Mouse (Mus musculus): ENCODE results near the gene Atp6v1e1.
A peak's percentile ranks its signal among the peaks of the same experiment; 100 is the strongest.
"Not testable (repeated sequence)": the region's sequence is repeated elsewhere in the genome, so short reads cannot be mapped to it uniquely, and the experiment has no call there.

Gene Atp6v1e1

DNA sequence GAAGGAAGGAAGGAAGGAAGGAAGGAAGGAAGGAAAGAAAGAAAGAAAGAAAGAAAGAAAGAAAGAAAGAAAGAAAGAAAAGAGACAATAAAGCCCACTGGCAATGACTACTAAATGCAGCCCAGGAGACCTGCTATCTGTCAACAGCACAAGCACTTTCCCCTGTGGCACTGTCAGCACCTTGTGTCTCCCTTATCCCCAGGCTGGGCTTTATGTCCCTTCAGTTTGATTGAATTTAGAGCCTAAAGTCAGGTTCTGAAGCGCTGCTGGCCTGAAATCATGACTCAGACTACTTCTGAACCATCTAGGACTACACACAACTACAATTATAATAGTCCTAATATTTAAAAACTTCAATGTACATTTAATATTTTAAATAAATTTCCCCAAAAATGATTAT, 1.7 kb downstream of the Atp6v1e1 start:
- no peak for DNase-seq (ENCODE audit: low spot score in 2 of 2)

DNA sequence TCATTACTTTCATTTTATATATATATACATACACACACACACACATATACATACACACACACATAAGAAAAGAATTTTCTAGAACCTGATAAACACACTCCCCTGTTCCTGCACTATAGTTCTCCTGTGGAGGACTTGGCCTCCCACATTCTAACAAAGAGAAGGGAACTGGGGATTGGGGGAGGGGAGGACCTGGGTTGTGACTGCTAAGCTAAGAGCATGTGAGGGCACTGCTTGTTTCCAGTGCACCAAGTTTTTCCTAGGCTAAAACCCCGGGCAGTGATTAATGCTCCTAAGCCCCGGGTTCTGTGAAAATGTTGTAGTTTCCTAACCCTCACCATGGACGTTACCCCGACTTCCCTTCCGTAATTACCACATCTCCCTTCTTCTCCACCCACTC, 2.4 kb downstream of the Atp6v1e1 start:
- no peak for DNase-seq (ENCODE audit: low spot score in 2 of 2)

DNA sequence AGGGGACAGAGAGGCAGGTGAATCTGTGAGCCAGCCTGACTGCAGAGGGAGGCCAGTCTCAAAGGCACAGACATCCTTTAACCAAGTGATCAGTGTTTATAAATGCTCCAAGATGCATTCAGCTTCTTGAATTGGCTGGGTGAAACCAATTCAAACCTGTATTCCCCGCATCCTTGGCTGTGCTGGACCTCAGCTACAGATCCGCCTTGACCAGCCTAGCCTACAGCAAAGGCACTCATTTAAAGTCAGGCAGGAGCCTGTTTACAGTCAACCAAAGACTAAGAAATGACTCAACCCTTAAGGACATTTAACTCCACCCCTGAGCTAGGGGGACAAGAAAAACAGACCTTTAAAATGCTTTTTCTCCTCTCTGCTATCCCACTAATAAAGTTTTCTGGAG, 3.3 kb downstream of the Atp6v1e1 start:
- no peak for DNase-seq (ENCODE audit: low spot score in 2 of 2)

DNA sequence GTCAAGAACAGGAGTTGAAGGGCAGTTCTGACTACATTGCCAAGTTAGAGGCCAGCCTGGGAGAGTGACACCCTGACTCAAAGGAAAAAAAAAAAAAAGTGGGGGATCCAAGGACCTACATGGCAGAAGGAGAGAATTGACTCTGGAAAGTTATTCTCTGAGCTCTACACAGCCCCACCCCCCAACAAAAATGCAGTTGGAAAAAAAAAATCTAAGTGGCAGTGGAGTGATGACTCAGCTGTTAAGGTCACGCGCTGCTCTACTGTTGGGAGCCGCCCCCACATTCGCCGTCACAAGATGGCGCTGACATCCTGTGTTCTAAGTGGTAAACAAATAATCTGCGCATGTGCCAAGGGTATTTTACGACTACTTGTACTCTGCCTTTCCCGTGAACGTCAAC, 10.6 kb downstream of the Atp6v1e1 start:
- DNase-seq (ENCODE audit: low spot score in 2 of 2) = not testable (repeated sequence)

DNA sequence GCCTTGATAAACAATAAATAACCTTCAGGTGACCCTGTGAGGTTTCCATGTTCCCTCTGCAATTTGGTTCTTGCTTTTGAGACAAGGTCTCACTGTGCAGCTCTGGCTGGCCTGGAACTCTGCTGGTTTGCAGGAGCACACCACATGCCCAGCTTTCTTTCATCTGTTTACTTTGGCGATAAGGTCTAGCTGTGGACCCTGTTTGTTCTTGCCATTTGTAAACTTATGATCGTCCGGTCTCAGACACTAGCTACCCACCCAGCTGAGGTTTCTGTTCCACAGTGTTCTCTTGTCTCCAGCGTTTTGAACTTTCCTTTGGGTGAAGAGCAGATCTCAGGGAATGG, 14.9 kb downstream of the Atp6v1e1 start:
- no peak for DNase-seq (ENCODE audit: low spot score in 2 of 2)

DNA sequence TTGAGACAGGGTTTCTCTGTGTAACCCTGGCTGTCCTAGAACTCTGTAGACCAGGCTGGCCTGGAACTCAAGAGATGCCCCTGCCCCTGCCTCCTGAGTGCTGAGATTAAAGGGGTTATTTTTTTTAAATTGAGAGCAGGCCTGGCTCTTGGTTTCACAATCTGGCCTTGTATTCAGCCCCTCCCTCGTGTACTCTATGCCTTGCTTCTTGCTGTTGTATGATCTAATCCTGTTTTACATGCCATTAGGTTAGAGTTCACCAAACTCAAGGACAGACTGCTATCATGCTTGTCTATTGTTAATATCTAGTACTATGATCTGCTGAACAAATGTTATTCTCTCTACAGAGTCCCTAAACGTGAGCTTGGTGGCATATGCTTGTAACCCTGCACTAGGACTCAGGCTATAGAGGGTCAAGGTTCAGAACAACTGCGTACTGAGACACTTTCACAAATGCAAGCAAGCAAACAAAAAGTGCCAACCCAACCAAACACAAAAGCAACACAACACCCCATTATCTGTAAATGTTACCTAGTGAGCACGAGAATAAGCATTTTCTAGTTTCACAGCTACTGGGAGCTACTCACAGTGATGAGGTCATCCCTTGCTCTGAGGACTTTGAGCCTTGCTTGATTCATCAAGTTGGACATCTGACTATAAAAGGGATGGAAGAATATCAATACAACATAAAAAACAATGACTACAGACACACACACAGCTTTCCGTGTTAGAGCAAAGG, 15.4 kb downstream of the Atp6v1e1 start:
- DNase-seq (ENCODE audit: low spot score in 2 of 2) = no peak

DNA sequence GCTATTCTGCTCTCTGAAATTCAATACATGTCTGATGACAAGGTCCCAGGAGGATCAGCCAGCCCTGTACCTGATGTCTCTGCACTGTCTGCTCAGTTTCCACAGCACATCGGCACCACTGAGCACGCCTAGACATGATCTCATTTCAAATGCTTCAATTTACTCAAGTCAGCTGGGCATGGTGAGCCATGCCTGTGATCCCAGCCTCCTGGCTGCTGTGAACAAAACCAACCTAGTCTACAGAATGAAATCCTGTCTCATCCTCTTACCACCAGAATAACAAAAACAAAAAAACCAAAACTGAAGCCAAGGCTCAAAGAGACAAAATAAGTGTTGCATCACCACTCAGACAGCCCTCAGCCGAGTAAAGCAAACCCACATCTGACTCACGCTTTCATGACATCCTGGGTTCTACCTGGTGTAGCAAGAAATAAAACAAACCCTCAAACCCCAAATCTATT, 23.0 kb downstream of the Atp6v1e1 start:
- DNase-seq (ENCODE audit: low spot score in 2 of 2) = no peak

DNA sequence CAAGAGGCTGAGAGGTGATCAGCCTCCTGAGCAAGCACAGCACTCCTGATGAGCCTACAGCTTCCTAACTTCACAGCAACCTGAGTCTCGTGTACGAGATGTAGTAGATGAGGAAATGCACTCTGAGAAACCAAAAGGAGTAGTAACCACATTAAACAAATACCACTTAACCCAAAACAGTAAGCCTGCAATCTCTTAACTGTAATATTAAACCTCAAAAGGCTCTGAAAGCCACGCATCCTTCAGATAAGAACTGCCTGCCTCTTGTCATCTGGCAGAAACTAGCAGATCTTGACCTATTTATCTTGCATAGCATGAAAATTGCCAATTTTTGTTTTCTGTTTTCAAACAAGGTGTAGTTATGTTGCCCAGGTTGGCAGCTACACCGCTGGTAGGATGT, 23.7 kb downstream of the Atp6v1e1 start:
- no peak for DNase-seq (ENCODE audit: low spot score in 2 of 2)

DNA sequence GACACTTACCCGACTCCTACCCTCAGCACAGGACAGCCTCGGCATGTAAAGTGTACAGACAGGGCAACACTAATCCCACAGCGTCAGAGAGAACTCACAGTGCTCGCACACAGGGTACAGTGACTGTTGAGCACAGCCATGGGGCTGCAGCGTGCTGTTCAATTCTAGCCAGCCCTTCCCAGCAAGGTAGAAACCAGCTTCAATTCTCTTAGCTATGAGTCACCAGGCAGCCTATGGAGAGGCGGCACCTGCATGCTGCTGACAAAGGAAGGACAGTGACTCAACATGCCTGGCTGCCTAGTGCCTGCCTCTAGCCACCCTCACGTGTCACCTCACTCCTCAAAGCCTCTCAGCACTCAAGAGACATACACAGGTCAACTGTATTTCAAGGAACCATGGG, 24.6 kb downstream of the Atp6v1e1 start:
- DNase-seq (ENCODE audit: low spot score in 2 of 2) = no peak

DNA sequence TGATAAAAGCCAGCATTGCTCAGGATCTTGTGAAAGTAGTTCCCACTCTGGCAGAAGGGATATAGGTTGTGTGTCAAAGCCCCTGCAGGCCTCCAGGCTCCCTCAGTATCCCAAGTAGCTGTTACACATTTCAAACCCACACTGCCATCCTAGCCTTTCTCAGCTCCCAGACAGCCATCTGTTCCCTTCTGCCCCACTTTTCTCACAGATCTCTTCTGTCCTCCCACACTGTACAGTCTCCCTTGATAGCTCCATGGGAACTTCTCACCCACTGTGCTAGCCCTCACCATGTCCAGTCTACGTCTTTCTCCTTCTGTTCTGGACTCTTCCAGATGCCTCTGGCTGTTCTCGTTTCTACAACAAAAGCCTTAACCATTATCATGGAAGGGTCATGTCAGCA, 26.5 kb downstream of the Atp6v1e1 start:
- DNase-seq (ENCODE audit: low spot score in 2 of 2) = no peak

DNA sequence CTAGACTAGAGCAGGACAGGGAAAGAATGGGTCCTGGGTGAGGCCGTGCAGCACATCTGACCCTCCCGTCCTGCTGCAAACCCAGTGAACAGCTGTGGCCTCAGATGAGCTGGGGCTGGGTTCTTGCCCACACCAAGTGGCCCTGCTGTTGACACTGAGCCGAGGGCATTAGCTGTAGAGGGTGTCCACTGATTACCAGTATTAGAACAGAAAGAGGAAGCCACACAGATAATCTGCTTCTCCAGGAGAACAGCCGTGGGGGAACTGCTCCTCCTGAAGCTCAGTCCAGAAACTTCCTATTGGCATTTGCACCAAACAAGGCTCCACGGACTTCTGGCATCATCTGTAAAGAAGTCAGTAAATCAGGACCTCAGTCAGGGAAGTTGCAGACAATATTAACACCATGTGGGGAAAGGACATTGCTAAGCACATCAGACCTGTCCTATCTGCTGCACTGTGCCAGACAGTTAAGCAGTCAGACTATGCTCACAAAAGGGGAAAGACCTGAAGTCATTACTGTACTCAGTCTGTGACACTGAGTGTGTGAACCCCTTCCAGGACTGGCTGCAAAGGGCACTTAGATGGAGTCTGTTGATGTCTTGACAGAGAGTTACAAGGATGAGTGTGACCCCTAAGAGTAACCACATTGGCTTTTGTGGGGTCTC, 27.0 kb downstream of the Atp6v1e1 start:
- DNase-seq (ENCODE audit: low spot score in 2 of 2) = no peak

DNA sequence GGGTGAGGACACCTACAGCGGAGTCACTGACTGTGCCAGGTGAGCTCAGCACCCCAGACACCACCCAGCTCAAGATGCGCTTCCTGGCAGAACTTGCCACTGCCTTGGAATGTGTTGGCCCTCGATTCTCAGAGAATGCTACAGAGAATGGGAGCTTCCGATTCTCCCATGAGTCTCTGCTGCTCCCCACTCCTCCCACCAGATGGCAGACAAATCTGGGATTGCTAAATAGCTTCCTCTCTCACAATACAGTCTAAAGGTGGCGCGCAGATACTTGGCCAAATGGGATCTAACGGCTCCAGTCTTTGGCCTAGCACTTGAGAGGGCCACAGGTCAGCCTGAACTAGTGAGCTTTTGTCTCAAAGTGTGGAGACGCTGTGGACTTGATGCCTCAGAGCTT, 29.6 kb downstream of the Atp6v1e1 start:
- no peak for DNase-seq (ENCODE audit: low spot score in 2 of 2)

DNA sequence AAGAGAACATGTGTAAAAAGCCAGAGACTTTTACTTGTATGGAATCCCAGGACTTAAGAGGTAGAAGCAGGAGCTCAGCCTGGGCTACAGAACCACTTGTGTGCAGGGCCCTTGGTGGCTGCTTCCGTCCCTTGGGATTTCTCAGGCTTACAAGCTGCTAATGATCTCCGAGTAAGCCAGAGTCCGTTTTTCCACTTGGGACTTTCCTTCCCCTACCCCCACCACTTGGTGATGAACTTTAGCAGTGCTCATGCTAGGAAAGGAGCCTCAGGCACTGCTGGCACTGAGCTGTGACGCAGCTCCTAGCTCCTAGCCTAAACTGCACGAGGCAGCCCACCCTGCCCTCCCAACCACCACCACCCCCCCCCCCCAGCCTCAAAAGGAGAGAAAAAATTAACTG, 31.9 kb downstream of the Atp6v1e1 start:
- DNase-seq (ENCODE audit: low spot score in 2 of 2) = no peak

DNA sequence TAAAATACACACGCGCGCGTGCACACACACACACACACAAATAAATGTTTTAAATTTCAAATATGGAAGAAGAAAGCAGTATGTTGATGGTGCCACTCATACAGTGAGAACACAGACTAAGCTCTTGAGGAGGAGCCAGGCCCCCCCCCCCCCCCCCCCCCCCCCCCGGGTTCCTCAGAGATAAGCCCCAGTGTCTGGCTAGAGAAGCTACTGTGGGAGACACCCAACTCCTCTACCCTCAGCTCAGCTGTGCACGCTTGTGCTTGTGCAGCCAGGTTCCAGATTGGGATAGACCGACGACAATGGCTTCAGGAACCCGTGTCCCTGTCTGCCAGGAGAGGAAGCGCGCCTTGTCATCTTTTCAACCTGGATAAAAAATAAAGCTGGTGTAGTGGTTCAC, 32.4 kb downstream of the Atp6v1e1 start:
- no peak for DNase-seq (ENCODE audit: low spot score in 2 of 2)

DNA sequence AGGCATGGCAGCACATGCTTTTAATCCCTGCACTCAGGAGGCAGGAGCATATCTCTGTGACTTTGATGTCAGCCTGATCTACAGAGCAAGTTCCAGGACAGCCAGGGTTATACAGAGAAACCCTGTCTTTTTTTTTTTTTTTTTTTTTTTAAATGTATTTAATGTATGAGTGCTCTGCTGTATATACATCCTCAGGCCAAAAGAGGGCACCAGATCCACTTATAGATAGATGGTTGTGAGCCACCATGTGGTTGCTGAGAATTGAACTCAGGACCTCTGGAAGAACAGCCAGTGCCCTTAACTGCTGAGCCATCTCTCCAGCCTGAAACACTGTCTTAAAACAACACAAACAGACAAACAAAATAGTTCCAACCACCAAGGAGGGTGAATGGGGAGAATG, 33.7 kb downstream of the Atp6v1e1 start:
- DNase-seq (ENCODE audit: low spot score in 2 of 2) = peak in 1 of 2 experiments; percentile 30

DNA sequence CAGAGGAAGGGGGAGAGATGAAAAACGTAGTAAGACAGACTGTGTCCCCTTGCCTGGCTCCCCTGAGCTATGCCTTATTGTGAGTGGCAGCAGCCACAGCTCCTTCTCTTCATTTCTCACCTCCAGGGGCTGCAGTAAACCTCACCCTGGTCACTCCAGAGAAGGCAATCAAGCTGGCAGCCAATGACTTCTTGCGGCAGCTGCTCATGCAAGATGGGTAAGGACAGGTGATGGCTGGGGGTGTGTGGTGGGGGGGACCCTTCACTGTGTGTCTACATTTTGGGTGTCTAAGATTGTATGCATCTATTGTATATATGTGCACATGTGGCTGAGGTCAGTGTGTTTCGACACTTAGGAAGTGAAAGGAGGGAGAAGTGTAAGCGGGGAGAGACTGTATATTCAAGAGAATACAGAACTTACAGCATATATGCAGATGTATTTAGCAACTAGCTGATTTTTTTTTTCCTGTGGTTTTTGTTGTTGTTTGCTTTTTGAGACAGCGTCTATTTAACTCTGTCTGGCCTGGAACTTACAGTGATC, 34.5 kb downstream of the Atp6v1e1 start:
- no peak for DNase-seq (ENCODE audit: low spot score in 2 of 2)

DNA sequence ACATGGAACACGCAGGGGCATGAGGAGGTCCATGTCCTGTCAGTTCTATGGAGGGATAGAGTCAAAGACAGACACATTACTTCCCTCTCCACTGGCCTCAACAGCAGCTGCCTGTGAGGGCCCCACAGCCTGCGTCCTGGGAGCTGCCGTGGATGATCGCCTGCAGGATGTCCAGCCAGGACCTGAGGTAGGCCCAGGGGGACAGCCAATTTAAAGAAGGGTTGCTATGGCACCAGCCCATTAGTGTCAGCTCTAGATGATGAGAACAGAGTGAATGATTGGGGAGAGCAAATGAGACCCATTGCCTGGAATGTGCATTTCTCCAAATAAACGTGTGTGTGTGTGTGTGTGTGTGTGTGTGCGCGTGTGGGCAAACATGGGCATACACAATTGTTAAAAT, 38.2 kb downstream of the Atp6v1e1 start:
- no peak for DNase-seq (ENCODE audit: low spot score in 2 of 2)

DNA sequence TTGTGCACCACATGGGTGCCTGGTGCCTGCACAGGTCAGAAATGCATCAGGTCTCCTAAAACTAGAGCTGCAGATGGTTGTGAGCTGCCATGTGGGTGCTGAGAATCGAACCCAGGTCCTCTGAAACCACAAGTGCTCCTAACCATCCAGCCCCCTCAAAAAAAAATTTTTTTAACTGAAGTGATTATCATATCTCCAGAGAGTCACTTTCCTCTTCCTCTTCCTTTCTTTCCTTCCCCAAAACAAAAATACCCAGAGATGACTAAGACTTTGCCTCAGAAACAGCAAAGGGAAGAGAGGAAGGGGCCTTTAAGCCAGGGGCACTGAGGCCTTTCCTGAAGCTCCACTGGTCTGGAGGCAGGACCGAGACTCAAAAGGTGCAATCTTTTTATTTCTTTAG, 39.6 kb downstream of the Atp6v1e1 start:
- DNase-seq (ENCODE audit: low spot score in 2 of 2) = no peak

DNA sequence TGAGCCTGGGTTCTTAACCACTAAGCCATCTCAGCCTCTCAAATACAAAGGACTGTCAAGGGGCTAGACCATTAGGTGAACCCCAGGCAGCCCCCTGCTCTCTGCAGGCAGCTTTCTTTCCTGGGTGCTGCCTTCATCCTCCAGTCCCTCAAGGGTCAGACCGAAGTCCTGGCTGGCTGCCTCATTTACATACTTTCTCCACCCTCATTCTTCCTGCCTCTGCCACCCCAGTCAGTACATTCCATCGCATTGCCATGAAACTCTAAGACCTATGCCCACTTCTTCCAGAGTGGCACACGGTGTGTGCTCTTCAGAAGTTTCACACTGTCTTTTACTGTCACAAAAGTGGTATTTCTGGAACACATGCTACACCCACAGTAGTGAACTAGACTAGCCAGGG, 44.4 kb downstream of the Atp6v1e1 start:
- no peak for DNase-seq (ENCODE audit: low spot score in 2 of 2)

DNA sequence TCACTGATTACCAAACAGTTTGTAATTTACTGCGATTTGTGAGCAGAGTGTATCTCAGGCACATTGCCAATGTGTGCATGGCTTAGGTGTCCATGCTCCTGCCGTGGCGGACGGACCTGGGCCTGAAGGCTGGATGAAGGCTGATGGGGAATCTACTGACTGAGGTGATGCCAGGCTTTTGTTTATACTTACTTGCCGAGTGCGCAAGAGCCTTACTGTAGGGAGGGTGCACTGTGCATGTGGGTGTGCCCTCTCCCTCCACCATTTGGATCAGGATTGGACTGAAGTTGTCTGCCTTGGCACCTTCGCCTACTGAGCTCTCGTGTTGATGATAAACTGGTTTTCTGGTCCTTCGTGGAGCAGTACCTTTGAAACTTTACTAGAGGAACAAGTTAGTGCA, 45.1 kb downstream of the Atp6v1e1 start:
- DNase-seq (ENCODE audit: low spot score in 2 of 2) = no peak

DNA sequence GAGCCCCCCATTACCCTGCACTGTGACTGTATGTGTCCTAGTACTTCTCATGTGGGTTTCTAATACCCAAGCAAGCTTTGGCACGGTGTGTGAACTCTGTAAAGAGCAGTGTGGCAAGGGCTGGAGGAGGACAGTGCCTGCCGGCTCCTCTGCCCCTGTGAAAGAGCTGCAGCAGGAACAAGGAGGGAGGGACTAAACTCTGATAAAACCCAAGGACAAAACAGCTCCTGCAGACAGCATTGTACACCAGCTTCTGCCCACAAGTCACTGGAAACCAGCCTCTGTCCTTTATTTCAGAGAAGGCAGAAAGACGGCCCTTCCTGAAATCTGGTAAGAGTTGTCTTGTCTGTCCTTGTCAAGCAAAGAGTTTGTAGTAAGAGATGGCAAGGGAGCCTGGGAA, 46.3 kb downstream of the Atp6v1e1 start:
- no peak for DNase-seq (ENCODE audit: low spot score in 2 of 2)

DNA sequence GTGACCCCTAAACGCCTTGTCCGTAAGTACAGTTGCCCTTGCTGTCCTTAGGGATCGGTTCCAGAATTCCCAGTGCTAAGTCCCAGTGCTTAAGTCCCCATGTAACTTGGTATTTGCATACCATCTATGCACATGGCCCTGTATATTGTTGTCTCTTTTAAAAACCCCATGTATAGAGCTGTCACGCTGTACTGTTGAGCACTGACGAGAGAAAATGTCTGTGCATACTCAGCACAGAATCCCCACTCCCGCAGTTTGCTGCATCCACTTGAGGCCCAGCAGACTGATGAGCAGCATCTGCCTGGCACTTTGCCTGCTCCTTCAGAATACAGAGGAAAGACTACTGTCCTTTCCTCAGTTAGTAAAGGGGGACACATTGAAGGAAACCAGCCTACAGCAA, 48.8 kb downstream of the Atp6v1e1 start:
- DNase-seq (ENCODE audit: low spot score in 2 of 2) = no peak

DNA sequence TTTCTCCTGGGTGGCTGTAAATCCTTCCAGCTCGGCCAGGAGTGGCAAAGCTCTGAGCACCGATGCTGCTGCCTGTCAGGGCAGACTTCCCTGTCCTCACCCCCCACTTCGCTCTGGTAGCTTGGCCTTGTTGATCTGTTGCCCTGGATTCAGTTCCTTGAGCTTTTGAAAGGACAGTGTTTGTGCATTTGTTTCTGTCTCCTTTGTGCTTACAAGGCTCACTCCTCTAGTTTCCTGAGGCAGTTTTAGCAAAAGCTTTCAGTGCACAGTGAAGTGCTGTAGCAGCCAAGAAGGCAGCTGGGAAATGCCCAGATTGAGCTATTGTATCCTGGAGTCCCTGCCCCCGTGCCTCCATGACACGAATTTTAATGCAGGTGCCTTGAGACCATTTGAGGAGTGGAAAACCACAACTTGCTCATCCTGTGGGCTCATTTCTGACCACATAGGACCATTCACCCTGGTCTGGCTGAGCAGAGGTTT, 49.4 kb downstream of the Atp6v1e1 start, which contains the start of gene Slc25a18:
Gene Slc25a18, plus strand, starts transcription at position 430 of the 480 bp plus-strand sequence.
- no peak for DNase-seq (ENCODE audit: low spot score in 2 of 2)
